Mouse (Mus musculus) megakaryocyte, embryonic 14.5 days (primary cell): ENCODE measurements around the gene Arnt2. TPM values are rescaled to one million over a fixed set of nuclear protein-coding genes. Genes with fewer than 3 reads are reported as not detected.

Experiments used
- H3K27me3 ChIP-seq: replicated peaks from 2 replicates; pipeline ENCODE3; 2012; ENCODE audit warnings: inconsistent platforms
- H3K36me3 ChIP-seq: replicated peaks from 2 replicates; pipeline ENCODE3; 2012; ENCODE audit warnings: low read length, inconsistent platforms, mixed read lengths
- H3K4me1 ChIP-seq: 2 replicates; pipeline ENCODE4 v1.6.1; 2012; ENCODE audit warnings: inconsistent platforms
- H3K4me3 ChIP-seq: replicated peaks from 2 replicates; pipeline ENCODE3; 2012; ENCODE audit warnings: moderate library complexity, mild to moderate bottlenecking, inconsistent platforms
- H3K9me3 ChIP-seq: 2 replicates; pipeline ENCODE4 v1.6.1; 2012; ENCODE audit warnings: inconsistent platforms
- FLI1 ChIP-seq: IDR thresholded peaks from 2 replicates; pipeline ENCODE4 v1.6.1; 2012; ENCODE audit warnings: low read length, inconsistent platforms, mixed read lengths
- GATA1 ChIP-seq: IDR thresholded peaks from 3 replicates; pipeline ENCODE4 v1.6.1; 2012; ENCODE audit warnings: mixed read lengths, low read length, inconsistent platforms, borderline replicate concordance
- polyA plus RNA-seq: library from polyadenylated mRNA; stranded (reverse); fragments of >175 nt; gene quantifications from 2 replicates; pipeline ENCODE4 v1.2.3, GENCODE M21; 2012; ENCODE audit warnings: low replicate concordance; ENCODE audit not compliant: insufficient read depth

Arnt2 gene
- polyA plus RNA-seq, 1 experiment: not detected

DNA sequence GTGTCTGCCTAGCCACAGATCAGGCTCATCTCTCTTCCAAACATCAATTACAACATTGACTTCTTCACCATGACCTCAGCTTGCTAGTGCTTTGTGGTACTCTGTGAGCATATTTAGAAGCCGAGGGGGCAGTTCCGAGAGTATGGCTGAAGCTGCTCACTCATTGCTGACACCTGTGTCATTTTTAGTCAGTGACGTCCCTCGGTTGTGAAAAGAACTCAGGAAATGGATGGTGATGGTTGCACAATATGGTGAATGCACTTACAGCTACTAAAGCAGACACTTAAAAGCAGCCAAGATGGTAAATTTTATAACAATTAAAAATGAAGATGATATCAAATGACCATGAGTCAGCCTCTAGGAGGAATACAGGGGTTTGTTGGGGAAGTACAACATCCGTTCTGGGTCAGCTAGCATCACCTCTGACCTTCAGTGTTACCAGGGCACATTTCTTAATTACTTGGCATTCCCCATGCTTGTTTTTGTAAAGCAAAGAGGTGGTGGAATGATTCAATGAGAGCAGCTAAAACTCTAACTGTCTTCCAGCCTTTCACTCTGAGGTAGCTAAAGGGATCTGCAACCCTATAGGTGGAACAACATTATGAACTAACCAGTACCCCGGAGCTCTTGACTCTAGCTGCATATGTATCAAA, 212.6 kb downstream of the Arnt2 start:
- H3K9me3 ChIP-seq: peaks cover 4% of the 10 kb centered on the region

More for the DNA sequence above, 212.6 kb downstream of the Arnt2 start:
- TF ChIP-seq FLI1 (no peak), GATA1 (no peak)
- Histone ChIP-seq H3K4me3 (no peak overlapping the region), H3K36me3 (no peaks in the 10 kb centered on the region), H3K4me1 (peaks cover 22% of the 10 kb centered on the region), H3K27me3 (peaks cover 33% of the 10 kb centered on the region)

Other genes with a start within 250 kb of the Arnt2 start
- gene Gm2115, start 118.8 kb upstream of the Arnt2 start, polyA plus RNA-seq: not detected in 2 replicates
- gene Fah, start 196.5 kb upstream of the Arnt2 start, polyA plus RNA-seq: 4.0 and 10.3 TPM in 2 replicates